Mouse (Mus musculus): ENCODE results near the gene Arhgap35.

Gene Arhgap35

GRCm38 (mm10) chr7:16604141-16604540, 10.7 kb downstream of the Arhgap35 start:
- DNase-seq (ENCODE audit: low spot score) = no peak

DNA sequence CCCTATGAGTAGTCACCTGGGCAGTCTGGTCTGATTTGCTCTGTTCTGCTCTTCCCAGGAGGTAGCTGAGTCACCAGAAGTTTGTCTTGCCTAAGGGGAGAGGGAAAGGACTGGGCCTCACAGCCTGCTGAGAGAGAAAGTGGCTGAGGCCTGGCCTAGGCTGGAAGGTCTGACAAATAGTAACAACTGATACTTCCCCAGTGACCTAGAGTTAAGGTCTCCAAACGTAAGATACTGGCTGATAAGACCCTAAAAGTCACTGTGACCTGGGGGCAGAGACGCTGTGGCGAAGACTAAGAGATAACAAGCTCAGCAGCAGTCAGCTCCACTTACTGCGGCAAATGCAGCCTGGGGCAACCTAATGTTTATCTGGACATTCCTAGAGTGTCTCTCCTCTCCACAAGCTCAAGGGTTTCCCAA, 13.1 kb downstream of the Arhgap35 start:
- peak; percentile 79 for DNase-seq (ENCODE audit: low spot score)

- DNase-seq (ENCODE audit: low spot score) = no peak
Measured at GRCm38 (mm10) chr7:16599006-16599405, 15.8 kb downstream of the Arhgap35 start.

DNA sequence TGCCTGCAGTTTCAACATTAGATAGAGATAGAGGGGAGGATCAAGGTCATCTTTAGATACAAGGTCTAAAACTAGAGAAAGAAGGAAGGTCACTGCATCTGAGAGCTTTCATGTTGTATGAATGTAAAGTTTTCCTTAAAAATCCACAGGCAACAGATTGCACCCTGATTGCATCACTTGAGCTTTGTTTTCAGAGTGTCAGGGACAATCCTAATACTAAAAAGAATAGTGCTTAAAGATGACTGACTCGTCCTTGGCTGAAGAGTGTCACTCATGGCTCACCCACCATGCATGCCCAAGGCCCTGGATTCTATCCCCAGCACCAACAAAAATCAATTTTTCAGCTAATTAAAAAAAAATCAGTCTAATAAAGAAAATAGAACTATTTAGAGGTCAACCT, 23.5 kb downstream of the Arhgap35 start:
- DNase-seq (ENCODE audit: low spot score) = no peak

DNA sequence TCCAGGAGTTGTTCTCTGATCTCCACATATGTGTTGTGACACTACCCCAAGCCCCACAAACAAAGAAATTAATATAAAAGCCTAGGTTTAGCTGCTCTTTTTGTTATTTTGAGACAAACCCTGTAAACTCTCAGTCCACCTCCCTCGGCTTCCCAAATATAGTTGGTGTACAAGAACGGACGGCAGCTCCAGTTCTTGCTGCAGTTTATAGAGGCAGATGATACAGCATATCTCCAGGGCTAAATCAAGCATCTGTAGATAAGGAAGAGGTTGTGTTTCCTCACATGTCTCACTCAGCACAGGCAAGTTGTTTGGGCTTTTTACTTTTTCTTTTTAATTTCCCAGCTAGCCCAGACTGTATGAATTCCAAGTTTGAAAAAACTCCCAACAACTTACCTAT, 27.1 kb downstream of the Arhgap35 start:
- DNase-seq (ENCODE audit: low spot score) = no peak

DNA sequence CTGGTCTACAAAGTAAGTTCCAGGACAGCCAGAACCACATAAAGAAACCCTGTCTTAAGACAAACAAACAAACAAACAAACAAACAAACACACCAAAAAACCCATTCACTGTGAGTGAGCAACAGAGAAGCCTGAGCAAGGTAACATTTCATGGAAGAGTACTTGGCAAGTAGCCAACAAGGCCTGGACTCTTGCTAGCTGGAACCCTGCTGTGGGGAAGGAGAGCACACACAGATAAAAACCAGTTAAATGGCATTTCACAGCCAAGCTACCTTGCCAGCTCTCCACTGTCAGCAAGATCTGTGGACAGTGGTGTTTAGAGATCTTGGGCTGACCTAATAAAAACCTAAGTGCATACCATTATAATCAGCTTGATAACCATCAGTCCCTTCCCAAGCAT, 30.4 kb downstream of the Arhgap35 start:
- DNase-seq (ENCODE audit: low spot score) = no peak

DNA sequence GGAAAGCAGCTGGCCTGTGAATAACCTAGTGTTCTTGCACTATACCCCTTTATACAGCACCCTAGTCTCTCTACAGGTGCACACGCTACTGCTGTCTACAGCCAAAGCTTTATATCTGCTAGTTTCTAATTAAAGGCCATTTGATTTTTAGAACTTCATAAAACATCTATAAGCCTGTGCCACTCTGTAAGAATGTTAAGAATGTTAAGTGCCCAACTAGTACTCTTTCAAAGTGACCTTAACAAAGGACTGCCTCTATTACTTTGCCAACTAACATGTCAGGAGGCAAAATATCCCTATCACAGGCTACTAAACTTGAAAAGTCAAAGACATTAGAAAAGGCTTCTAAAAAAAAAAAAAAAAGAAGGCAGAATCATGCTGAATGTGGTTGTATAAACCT, 31.0 kb downstream of the Arhgap35 start:
- DNase-seq (ENCODE audit: low spot score) = no peak

- no peak for DNase-seq (ENCODE audit: low spot score)
Measured at GRCm38 (mm10) chr7:16582299-16582698, 32.5 kb downstream of the Arhgap35 start.

GRCm38 (mm10) chr7:16581276-16582100, 33.3 kb downstream of the Arhgap35 start:
- DNase-seq (ENCODE audit: low spot score) = no peak

DNA sequence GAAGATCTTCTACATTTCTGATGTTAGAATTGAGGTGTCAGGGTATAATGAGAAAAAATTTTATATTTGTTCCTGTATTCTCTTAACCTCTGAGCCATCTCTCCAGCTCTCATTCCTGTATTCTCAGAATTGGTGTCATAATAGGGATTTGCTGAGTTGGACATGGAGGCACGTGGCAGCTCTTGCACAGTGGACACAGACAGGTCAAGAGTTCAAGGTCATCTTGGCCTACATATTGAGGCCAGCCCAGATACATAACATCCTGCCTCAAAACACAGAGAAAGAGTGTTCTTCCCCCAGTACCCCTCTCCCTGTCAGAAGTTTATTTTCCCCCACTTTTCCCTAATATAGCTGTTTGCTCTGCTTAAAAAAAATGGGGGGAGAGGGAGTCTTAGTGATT, 38.1 kb downstream of the Arhgap35 start:
- DNase-seq (ENCODE audit: low spot score) = no peak

DNA sequence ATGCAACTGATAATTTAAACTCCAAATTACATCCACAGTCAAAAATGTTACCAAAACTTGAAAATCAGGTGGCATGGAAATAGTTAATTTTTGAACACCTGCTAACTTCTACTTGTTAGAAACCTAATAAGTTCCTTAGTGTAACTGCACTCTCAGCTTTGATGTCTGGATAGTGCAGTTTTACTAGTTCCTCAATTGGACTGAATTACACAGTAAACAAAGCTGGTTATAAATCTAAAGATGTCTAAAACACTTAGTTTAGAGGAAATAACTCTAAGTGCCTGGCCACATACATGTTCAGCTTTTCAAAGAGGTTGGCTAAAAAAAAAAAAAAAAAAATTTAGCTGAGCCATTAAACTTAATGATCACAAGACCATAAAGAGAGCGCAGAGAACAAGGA, 43.6 kb downstream of the Arhgap35 start:
- DNase-seq (ENCODE audit: low spot score) = no peak

DNA sequence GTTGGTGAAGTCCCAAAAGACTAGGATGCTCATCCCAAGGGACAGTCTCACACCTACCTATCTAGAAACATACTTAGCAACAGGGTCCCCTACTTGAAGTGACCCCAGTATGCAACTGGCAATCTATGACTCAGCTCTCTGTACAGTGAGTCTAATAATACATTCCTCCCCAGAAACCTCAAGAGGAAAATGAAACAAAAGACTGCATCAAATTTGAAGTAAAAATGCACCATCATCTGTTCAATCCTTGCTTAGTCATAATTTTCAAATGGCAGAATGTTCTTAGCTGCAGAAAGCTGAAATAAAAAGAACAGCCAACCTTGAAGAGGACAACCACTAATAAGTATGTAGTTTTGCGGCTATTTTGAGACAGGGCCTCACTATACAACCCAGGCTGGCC, 44.1 kb downstream of the Arhgap35 start:
- DNase-seq (ENCODE audit: low spot score) = no peak

GRCm38 (mm10) chr7:16564491-16564890, 50.3 kb downstream of the Arhgap35 start:
- no peak for DNase-seq (ENCODE audit: low spot score)

DNA sequence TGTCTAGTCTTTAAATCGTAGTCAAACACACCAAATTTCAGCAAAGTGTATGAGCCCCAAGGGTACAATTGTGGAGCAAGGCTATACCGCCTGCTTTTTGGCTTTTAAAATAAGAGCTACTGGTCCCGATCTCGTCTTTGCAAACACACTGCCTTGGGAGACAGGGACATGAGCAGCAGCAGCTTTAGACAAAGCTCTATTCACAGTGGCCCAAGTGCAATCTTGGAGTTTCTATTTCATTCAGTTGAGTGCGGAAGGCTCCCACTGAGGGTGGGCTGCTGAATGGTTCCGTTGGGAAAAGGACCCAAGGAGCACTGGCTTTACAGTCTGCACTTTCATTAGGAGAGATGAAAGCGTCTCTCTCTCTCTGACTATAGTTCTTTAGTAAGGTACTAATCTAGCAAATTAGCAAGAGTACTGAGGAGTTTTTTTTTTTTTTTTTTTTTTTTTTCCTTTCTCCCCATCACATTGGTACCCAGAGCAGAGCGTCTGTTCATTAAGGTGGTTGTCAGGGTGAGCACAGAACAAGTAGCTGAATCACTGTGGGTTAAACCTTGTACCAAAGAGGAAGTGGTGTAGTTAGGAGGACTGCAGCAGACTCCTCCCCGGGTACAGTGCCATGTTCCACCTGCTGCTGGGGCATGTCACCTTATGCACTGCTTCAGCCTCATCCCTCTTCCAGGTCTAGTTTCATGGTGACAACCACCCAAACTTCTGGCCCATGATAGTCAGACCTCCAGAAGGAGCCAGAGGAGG, 56.8 kb downstream of the Arhgap35 start:
- DNase-seq (ENCODE audit: low spot score) = no peak

DNA sequence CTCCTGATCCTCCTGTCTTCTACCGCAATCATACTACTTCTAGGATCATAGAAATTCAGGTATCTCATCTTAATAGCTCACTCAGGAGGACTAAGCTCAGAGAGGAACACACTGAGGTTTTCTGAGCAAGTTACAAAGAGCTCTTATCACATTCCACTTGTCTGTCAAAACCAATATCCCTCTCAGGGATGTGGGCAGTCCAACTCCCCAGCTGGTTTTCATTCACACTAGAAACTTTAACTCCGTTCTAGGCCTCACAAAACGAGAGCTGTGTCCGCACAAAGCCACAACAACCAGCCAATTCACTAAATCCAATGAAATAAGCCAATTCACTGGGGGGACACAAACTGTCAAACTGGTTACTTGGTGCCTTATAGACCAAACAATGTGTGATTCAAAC, 57.5 kb downstream of the Arhgap35 start:
- no peak for DNase-seq (ENCODE audit: low spot score)

- DNase-seq (ENCODE audit: low spot score) = no peak
Measured at GRCm38 (mm10) chr7:16554215-16554614, 60.6 kb downstream of the Arhgap35 start.

- no peak for DNase-seq (ENCODE audit: low spot score)
Measured at GRCm38 (mm10) chr7:16551581-16551980, 63.2 kb downstream of the Arhgap35 start.

- DNase-seq (ENCODE audit: low spot score) = no peak
Measured at GRCm38 (mm10) chr7:16549299-16549698, 65.5 kb downstream of the Arhgap35 start.

DNA sequence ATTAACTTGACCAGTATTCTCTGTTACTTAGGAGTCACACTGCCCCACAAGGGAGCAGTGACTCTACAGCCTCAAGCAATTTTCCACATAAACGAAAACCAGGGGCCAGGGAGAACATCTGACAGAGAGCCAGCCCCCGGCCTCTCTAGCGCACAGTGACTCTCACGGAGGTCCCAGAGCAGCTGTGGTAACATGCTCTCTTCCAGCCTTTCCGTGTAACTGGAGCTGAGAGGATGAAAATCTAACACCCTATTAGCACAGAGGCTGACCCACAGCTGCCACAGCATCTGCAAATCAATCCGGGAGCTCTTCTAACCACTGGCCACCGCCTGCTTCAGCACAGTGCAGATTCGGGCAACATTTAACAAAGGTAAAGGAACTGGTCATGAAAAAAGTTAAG, 70.0 kb downstream of the Arhgap35 start:
- no peak for DNase-seq (ENCODE audit: low spot score)

DNA sequence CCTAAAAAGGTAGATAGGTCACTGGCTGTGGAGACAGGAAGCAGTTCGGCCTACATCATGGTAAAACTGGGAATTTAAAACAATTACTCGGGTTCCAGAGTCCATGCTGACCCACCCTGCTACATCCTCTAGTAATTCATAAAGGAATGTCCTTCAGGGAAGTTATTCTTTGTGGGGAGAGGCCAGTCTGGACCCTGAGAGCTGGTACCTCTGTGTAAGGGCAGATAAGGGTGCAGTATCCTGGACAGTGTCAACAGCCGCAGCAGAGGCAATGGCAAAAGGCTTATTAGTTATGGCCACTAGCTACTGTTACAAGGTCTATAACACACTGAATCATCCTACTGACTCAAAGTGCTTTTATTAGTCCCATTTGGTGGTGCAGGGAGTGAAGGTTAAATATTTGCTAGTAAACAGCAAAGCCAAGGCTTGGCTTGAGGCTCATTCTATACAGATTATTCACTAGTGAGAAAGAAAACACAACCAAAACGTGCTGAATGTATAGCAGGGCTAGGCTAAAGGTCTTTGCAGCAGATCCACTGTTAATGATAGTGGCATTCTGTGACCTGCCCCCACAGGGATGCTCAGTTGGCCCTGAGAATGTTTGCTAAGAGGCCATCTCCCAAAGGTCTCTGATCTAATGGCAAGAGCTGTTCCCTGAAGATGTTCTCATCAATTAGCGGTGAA, 77.4 kb downstream of the Arhgap35 start:
- no peak for DNase-seq (ENCODE audit: low spot score)

DNA sequence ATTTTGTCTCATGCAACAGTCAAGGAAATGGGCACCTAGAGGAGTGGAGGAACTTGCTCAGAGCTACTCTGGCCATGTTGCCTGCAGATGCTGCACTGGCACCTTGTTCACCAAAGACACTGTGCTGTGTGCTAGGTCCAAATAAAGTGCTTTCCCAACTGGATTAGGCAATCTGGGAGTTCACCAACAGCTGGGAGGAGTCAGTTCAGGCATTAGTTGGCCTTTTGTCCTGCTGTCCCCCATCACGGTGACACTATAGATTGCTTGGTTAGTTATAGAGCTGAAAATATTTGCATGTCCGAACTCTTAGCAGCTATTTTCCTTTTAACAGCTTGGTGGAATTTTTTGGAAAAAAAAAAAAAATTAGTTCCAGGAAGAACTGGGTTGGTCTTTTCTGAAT, 88.8 kb downstream of the Arhgap35 start:
- DNase-seq (ENCODE audit: low spot score) = no peak

DNA sequence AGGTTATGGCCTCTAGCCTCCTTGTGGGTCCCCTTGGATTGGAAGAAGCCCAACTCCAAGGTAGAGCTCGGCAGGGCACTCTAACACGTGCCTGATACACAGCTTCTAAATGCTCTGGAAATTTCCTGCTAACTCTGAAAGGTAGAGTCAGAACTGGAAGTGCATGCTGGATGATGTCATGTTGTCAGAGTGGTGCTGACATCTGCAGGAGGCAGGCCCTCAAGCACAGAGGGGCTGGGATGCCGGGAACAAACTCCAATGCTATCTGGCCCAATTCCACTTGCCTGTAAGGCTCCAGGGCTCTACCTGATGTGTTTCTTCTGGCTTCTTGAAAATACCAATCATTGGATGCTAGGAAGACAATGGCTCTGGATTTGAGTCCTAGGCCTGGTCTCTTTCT, 89.3 kb downstream of the Arhgap35 start:
- DNase-seq (ENCODE audit: low spot score) = no peak

- no peak for DNase-seq (ENCODE audit: low spot score)
Measured at GRCm38 (mm10) chr7:16524308-16524707, 90.5 kb downstream of the Arhgap35 start.

Measured in ovary, adult 18-20 months (tissue).